Mouse (Mus musculus) bone marrow macrophage, adult 2 months (primary cell): Measurements from ENCODE around the gene Ttc36.

Experiments
- CTCF ChIP-seq: IDR thresholded peaks from 2 replicates; pipeline ENCODE4 v1.5.1; 2012; ENCODE audit warnings: low read depth, mild to moderate bottlenecking, low read length, moderate library complexity
- POLR2A ChIP-seq: IDR thresholded peaks from 2 replicates; pipeline ENCODE4 v1.6.1; 2012; ENCODE audit warnings: mild to moderate bottlenecking, low read depth, low read length, borderline replicate concordance

DNA sequence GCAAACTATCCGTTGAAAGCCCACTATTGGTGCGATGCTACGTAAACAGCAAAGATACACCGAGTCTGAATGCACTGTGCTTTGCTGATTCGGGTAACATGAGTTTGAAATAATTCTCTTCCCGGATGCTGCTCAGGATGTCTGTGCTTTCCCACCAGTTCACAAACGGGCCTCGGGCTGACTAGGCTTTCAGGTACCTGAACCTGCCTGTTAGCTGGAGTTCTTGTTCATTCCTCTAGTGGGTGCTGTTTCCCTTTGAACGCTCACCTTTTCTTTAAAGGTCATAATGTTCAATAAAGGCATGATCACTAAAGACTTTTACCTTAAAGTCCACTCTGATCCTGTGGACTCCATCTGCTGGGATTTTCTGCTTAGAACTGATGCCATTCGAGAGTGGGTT lies 38.4 kb upstream of the Ttc36 start:
- TF ChIP-seq CTCF (no peak), POLR2A (no peak)
